In genomic region chr4:123254617-123255016, GRCm38 (mm10) we compare ENCODE assay signal across 8 mouse cellular contexts. TPM values are rescaled to one million over a fixed set of nuclear protein-coding genes. Genes with fewer than 3 reads are reported as not detected.
A peak's percentile ranks its signal among the peaks of the same experiment; 100 is the strongest.
DNase-seq lines count a peak whose midpoint lies in the region; ATAC-seq and TF ChIP-seq lines count a peak whose summit lies in the region.

No protein-coding gene starts in this region.

- no peak for ATAC-seq in liver, embryonic 11.5 days (replicated peaks; ENCODE audit: low FRiP score)

- no peak overlapping the region for H3K4me3 ChIP-seq in liver, adult 2 months (ENCODE audit: insufficient read depth, low read depth, low read length)
- no peak overlapping the region for H3K4me3 ChIP-seq in liver, embryonic 11.5 days (ENCODE audit: low read depth, low read length)

- TF ChIP-seq POLR2A in liver, adult 2 months (IDR thresholded peaks at IDR 0.05; ENCODE audit: extremely low read depth, insufficient read depth, low read length) = no peak

- 12% methylated on average over 5 of the region's 5 CpGs for WGBS in liver, adult 2 months
- WGBS in liver, embryonic 11.5 days = 22% methylated on average over 5 of the region's 5 CpGs

- no peaks in the 10 kb centered on the region for H3K9me3 ChIP-seq in liver, embryonic 11.5 days (ENCODE audit: control insufficient read depth, low read length)

- peak; percentile 75 for DNase-seq in cerebellum, adult 9-10 months
- DNase-seq in cerebellum, adult 11 months = no peak
- DNase-seq in liver, adult 2 months (ENCODE audit: extremely low read depth, low read depth, low spot score) = peak; percentile 55
- no peak for DNase-seq in liver, embryonic 11.5 days (ENCODE audit: low spot score)
- peak; percentile 85 for DNase-seq in embryo, embryonic 10.5 days (ENCODE audit: low spot score)
- DNase-seq in lung, postnatal 10 days = peak; percentile 55
- no peak for DNase-seq in spleen, adult 12 weeks (ENCODE audit: low spot score)
- no peak for DNase-seq in adrenal gland, adult 2 months

- no peak overlapping the region for H3K9ac ChIP-seq in liver, adult 2 months (ENCODE audit: low read depth, low read length)
- H3K9ac ChIP-seq in liver, embryonic 11.5 days (ENCODE audit: low read depth, low read length) = no peak overlapping the region

- no peaks in the 10 kb centered on the region for H3K4me1 ChIP-seq in liver, adult 2 months (ENCODE audit: control insufficient read depth, insufficient read depth, low read length)
- no peaks in the 10 kb centered on the region for H3K4me1 ChIP-seq in liver, embryonic 11.5 days (replicated peaks; ENCODE audit: control insufficient read depth, insufficient read depth, low read length)

- TF ChIP-seq CTCF in liver, adult 2 months (IDR thresholded peaks at IDR 0.05; ENCODE audit: low read depth, low read length) = peak; percentile 60

- no peak overlapping the region for H3K4me2 ChIP-seq in liver, embryonic 11.5 days

- no peaks in the 10 kb centered on the region for H3K36me3 ChIP-seq in liver, adult 2 months (ENCODE audit: control insufficient read depth, insufficient read depth, low read length)
- H3K36me3 ChIP-seq in liver, embryonic 11.5 days (ENCODE audit: control insufficient read depth, insufficient read depth, low read length) = no peaks in the 10 kb centered on the region

- no peaks in the 10 kb centered on the region for H3K27me3 ChIP-seq in liver, adult 2 months (ENCODE audit: control insufficient read depth, insufficient read depth, low read length)
- 0 out of 2 replicates have a peak, but pooled peaks cover 3% of the 10 kb centered on the region for H3K27me3 ChIP-seq in liver, embryonic 11.5 days (replicated peaks; ENCODE audit: control insufficient read depth, insufficient read depth, low read length)

- H3K27ac ChIP-seq in liver, adult 2 months (replicated peaks; ENCODE audit: insufficient read depth, low read depth, low read length) = no peak overlapping the region
- no peak overlapping the region for H3K27ac ChIP-seq in liver, embryonic 11.5 days (ENCODE audit: low read depth, low read length)

- no peaks in the 10 kb centered on the region for H3K79me2 ChIP-seq in liver, adult 2 months (ENCODE audit: control insufficient read depth, insufficient read depth, low read length)

RNA-seq across cellular contexts. Expression of gene Pabpc4, which starts 7.5 kb away (rescaled TPM):
- total RNA-seq in liver, adult 2 months (2014; rRNA removed) = 25.3 and 41.9 TPM in 2 replicates
- polyA plus RNA-seq in liver, adult 2 months (2012; rRNA removed) = 40.8 and 54.4 TPM in 2 replicates
- 119 and 147 TPM in 2 replicates for polyA plus RNA-seq in liver, embryonic 11.5 days (2014; fragmentation: Nextera tagmentation; extraction: Ambion mirVana)
- total RNA-seq in adrenal gland, adult 2 months (2021) = 100 to 1,000 TPM in 1 of 2 experiments, 10 to 100 TPM in 1; 98.9 to 110 TPM
- polyA plus RNA-seq in adrenal gland, adult 2 months (2012; rRNA removed) = 270 and 277 TPM in 2 replicates

RNA-seq across cellular contexts. Expression of gene Heyl, which starts 21.3 kb away (rescaled TPM):
- total RNA-seq in liver, adult 2 months (2014; rRNA removed) = 0.28 and 0.60 TPM in 2 replicates
- 1.0 and 1.4 TPM in 2 replicates for polyA plus RNA-seq in liver, adult 2 months (2012; rRNA removed)
- 2.4 and 2.5 TPM in 2 replicates for polyA plus RNA-seq in liver, embryonic 11.5 days (2014; fragmentation: Nextera tagmentation; extraction: Ambion mirVana)
- total RNA-seq in adrenal gland, adult 2 months (2021) = 10 to 100 TPM in 1 of 2 experiments, 1 to 10 TPM in 1; 4.3 to 11.5 TPM
- 4.5 and 5.9 TPM in 2 replicates for polyA plus RNA-seq in adrenal gland, adult 2 months (2012; rRNA removed)

RNA-seq across cellular contexts. Expression of gene Nt5c1a, which starts 53.3 kb away (rescaled TPM):
- total RNA-seq in liver, adult 2 months (2014; rRNA removed) = 0.20 TPM in 1 of 2 replicates, not detected in the other
- not detected in 2 replicates for polyA plus RNA-seq in liver, adult 2 months (2012; rRNA removed)
- polyA plus RNA-seq in liver, embryonic 11.5 days (2014; fragmentation: Nextera tagmentation; extraction: Ambion mirVana) = not detected in 2 replicates
- total RNA-seq in adrenal gland, adult 2 months (2021) = 10 to 100 TPM; 38.8 to 82.5 TPM
- 21.3 and 23.3 TPM in 2 replicates for polyA plus RNA-seq in adrenal gland, adult 2 months (2012; rRNA removed)

Comparison
In these comparisons a context has a peak if more than half of its experiments do, and no peak if none do; other contexts are left out.
1. DNase-seq: peak in cerebellum, adult 9-10 months (single experiment), liver, adult 2 months (single experiment), embryo, embryonic 10.5 days (single experiment) and lung, postnatal 10 days (single experiment); none in cerebellum, adult 11 months (single experiment), liver, embryonic 11.5 days (single experiment), spleen, adult 12 weeks (single experiment) and adrenal gland, adult 2 months (single experiment).
2. RNA of gene Nt5c1a, which starts 53.3 kb away (polyA plus RNA-seq): 21.3 to 23.3 TPM in adrenal gland, adult 2 months; not detected in liver, adult 2 months and not detected in liver, embryonic 11.5 days; every median in the first group is over 10 times any median in the second.